Mouse (Mus musculus) small intestine, adult 2 months (tissue): ENCODE results near the gene Tcap. TPM values are rescaled to one million over a fixed set of nuclear protein-coding genes. Genes with fewer than 3 reads are reported as not detected.

Experiments used
- H3K27ac ChIP-seq: fragments of 200-500 bp; 2 replicates; pipeline ENCODE4 v1.5.1; 2012; ENCODE audit warnings: low read depth, low read length, control low read depth, inconsistent platforms; ENCODE audit not compliant: insufficient read depth
- H3K27me3 ChIP-seq: fragments of 200-500 bp; 2 replicates; pipeline ENCODE4 v1.6.1; 2012; ENCODE audit warnings: mild to moderate bottlenecking, moderate library complexity, low read length, inconsistent platforms; ENCODE audit not compliant: control insufficient read depth, insufficient read depth
- H3K36me3 ChIP-seq: fragments of 200-500 bp; 2 replicates; pipeline ENCODE4 v1.6.1; 2012; ENCODE audit warnings: mild to moderate bottlenecking, low read length, control low read depth, inconsistent platforms; ENCODE audit not compliant: control insufficient read depth, insufficient read depth
- H3K4me1 ChIP-seq: fragments of 200-500 bp; 2 replicates; pipeline ENCODE4 v1.6.1; 2012; ENCODE audit warnings: low read length, inconsistent platforms, mixed read lengths; ENCODE audit not compliant: control insufficient read depth, insufficient read depth, insufficient read length
- H3K4me3 ChIP-seq: fragments of 200-500 bp; 2 replicates; pipeline ENCODE4 v1.5.1; 2012; ENCODE audit warnings: low read depth, mild to moderate bottlenecking, control low read depth, inconsistent platforms, low read length, moderate library complexity
- CTCF ChIP-seq: fragments of 200-500 bp; IDR thresholded peaks from 2 replicates; pipeline ENCODE4 v1.5.1; 2012; ENCODE audit warnings: low read depth, mild to moderate bottlenecking, control low read depth, inconsistent platforms, low read length, moderate library complexity, mixed read lengths; ENCODE audit not compliant: insufficient replicate concordance, insufficient read length; ENCODE audit errors: extremely low read depth
- POLR2A ChIP-seq: fragments of 200-500 bp; IDR thresholded peaks from 2 replicates; pipeline ENCODE4 v1.6.1; 2012; ENCODE audit warnings: low read depth, mild to moderate bottlenecking, control low read depth, inconsistent platforms, low read length, moderate library complexity
- WGBS: fragments of 180-500 bp; shearing (Covaris S2); methylation state at CpG from one replicate; pipeline ENCODE4 v1.1.7; 2018; 5-methylcytosine and 5-hydroxymethylcytosine counted together
- polyA plus RNA-seq: library from polyadenylated mRNA; depleted of rRNA; stranded (reverse); fragments of >200 nt; gene quantifications from 2 replicates; pipeline ENCODE4 v1.2.3, GENCODE M21; 2012

Tcap gene
- polyA plus RNA-seq, 1 experiment, result 0.42 TPM

- H3K36me3 ChIP-seq, result peaks cover 1% of the 10 kb centered on the region; the same call in 1 of the 2 replicates
- no peak overlapping the region for H3K4me3 ChIP-seq
- 81% methylated on average over 5 of the region's 5 CpGs for WGBS
- no peaks in the 10 kb centered on the region for H3K27me3 ChIP-seq
- TF ChIP-seq CTCF, result no peak
- no peak for TF ChIP-seq POLR2A
- H3K4me1 ChIP-seq, result peaks cover 15% of the 10 kb centered on the region
- H3K27ac ChIP-seq, result no peak overlapping the region
These were observed 19.2 kb upstream of the Tcap start for GRCm38 (mm10) chr11:98364410-98364809.

- Histone ChIP-seq H3K4me3 (no peak overlapping the region), H3K27me3 (no peaks in the 10 kb centered on the region), H3K4me1 (peaks cover 11% of the 10 kb centered on the region), H3K27ac (no peak overlapping the region), H3K36me3 (peaks cover 1% of the 10 kb centered on the region; the same call in 1 of the 2 replicates)
- 65% methylated on average over 10 of the region's 10 CpGs for WGBS
- TF ChIP-seq CTCF (no peak), POLR2A (no peak)
These were observed 17.3 kb upstream of the Tcap start for GRCm38 (mm10) chr11:98366290-98366689.

GRCm38 (mm10) chr11:98367171-98367862 lies 16.3 kb upstream of the Tcap start:
- 78% methylated on average over 10 of the region's 10 CpGs for WGBS
- TF ChIP-seq CTCF, result no peak
- TF ChIP-seq POLR2A, result no peak
- H3K4me1 ChIP-seq, result peaks cover 2% of the 10 kb centered on the region; the same call in 1 of the 2 replicates
- no peaks in the 10 kb centered on the region for H3K27me3 ChIP-seq
- H3K4me3 ChIP-seq, result no peak overlapping the region
- H3K27ac ChIP-seq, result no peak overlapping the region
- peaks cover 1% of the 10 kb centered on the region; the same call in 1 of the 2 replicates for H3K36me3 ChIP-seq

DNA sequence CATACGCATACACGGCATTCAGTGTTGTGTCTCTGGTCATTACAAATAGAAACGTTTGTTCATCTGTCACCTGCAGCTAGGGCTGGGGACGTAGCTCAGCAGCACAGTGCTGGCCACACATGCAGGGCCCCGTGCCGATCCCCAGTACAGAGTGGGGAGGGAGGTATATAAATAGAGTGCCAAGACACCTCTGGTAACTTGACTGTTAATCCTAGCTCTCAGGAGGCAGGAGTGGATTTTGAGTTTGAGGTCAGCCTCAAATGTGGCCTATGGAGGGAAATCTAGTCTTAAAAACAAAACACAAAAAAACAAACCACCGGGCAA lies 15.8 kb upstream of the Tcap start:
- H3K27ac ChIP-seq, result no peak overlapping the region
- H3K4me1 ChIP-seq, result no peaks in the 10 kb centered on the region
- H3K27me3 ChIP-seq, result no peaks in the 10 kb centered on the region
- 85% methylated on average over 7 of the region's 7 CpGs for WGBS
- no peak overlapping the region for H3K4me3 ChIP-seq
- TF ChIP-seq POLR2A (no peak), CTCF (no peak)
- H3K36me3 ChIP-seq, result peaks cover 1% of the 10 kb centered on the region; the same call in 1 of the 2 replicates

DNA sequence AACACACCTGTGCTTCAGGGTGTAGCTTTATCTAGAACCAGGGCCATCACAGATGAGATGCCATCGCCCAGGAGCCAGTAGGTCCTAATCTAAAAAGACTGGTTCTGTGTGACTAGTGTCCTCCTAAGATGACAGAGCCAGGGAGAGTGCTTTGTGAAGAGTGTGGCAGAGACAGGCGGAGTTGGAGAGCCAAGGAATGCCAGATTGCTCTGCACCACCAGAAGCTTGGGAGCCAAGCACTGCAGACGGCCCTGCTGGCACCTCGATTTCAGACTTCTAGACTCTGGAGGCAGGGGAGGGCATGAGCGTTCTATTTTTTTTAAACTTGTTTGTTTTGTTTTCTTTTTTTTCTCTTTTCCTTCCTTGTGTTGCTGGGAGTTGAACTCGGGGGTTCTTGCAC lies 14.3 kb upstream of the Tcap start:
- no peak overlapping the region for H3K4me3 ChIP-seq
- H3K4me1 ChIP-seq, result no peaks in the 10 kb centered on the region
- 75% methylated on average over 6 of the region's 6 CpGs for WGBS
- peaks cover 1% of the 10 kb centered on the region for H3K36me3 ChIP-seq
- no peaks in the 10 kb centered on the region for H3K27me3 ChIP-seq
- TF ChIP-seq POLR2A, result no peak
- no peak for TF ChIP-seq CTCF
- H3K27ac ChIP-seq, result no peak overlapping the region

GRCm38 (mm10) chr11:98370588-98370987 lies 13.0 kb upstream of the Tcap start:
- Histone ChIP-seq H3K36me3 (peaks cover 14% of the 10 kb centered on the region), H3K27ac (no peak overlapping the region), H3K27me3 (no peaks in the 10 kb centered on the region), H3K4me3 (no peak overlapping the region), H3K4me1 (no peaks in the 10 kb centered on the region)
- WGBS, result 94% methylated on average over 2 of the region's 2 CpGs
- TF ChIP-seq CTCF (no peak), POLR2A (no peak)

DNA sequence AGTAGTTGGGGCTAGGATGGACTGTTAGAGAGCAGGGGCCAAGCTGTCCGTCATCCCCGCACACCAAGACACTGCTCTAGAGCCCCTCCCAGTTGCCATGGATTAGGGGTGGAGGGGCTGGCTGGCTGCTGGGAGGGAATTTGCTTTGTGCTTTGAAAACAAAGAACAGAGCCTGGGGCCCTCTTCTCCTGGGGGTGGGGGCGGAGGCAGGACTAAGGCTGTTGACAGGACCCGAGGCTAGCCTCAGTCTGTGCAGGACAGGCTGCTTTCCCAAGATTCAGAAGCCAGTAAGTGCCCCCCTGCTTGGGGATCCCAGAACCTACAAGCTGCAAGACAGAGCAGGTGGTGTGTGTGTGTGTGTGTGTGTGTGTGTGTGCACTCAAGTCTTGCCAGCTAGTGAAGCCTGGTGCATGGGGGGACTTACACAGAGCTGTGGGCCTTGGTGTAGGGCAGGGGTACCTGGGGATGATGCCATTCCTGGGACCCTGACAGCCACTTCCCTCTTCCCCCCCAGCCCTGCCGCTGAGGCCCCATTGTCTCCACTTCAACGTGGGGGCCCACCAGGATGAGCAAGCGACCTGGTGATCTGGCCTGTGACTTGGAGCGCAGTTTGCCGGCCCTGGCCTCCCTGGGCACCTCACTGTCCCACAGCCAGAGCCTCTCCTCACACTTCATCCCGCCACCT lies 11.9 kb upstream of the Tcap start:
- Histone ChIP-seq H3K27ac (no peak overlapping the region), H3K36me3 (peaks cover 24% of the 10 kb centered on the region), H3K4me3 (no peak overlapping the region), H3K4me1 (no peaks in the 10 kb centered on the region), H3K27me3 (no peaks in the 10 kb centered on the region)
- 77% methylated on average over 10 of the region's 10 CpGs for WGBS
- TF ChIP-seq POLR2A, result no peak
- no peak for TF ChIP-seq CTCF

DNA sequence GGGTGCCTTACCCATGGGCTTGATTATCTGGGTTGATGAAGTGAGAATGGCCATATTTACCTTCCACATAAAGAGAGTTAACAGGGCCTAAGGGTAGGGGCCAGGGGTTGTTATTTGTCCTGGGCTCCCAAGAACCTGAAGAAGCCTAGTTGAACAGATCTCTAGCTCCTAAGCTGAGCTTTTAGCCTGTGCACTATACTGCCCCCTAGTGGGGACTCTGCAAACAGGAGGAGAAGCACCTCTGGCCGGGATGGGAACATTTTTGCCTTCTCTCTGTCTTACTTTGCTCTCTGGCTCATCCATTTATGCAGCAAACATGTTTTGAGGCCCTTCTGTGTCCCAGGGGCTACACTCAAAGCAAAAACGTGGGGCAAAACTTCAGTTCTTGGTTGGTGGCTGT lies 11.2 kb upstream of the Tcap start:
- Histone ChIP-seq H3K4me3 (no peak overlapping the region), H3K27me3 (no peaks in the 10 kb centered on the region), H3K4me1 (no peaks in the 10 kb centered on the region), H3K27ac (no peak overlapping the region), H3K36me3 (peaks cover 31% of the 10 kb centered on the region)
- 6% methylated on average over 2 of the region's 2 CpGs for WGBS
- TF ChIP-seq POLR2A (no peak), CTCF (peak; percentile 90; the same call in 1 of the 2 replicates)
